Mouse (Mus musculus): ENCODE results near the gene Aagab. TPM values are rescaled to one million over a fixed set of nuclear protein-coding genes. Genes with fewer than 3 reads are reported as not detected.

The Aagab gene
- polyA plus RNA-seq, 1 experiment from 2014 or later = 33.0 TPM

- WGBS = 80% methylated on average over 8 of the region's 8 CpGs
- Histone ChIP-seq H3K4me2 (ENCODE audit: low read depth, severe bottlenecking) (no peak overlapping the region), H3K27me3 (ENCODE audit: control insufficient read depth, insufficient read depth, low read length) (no peaks in the 10 kb centered on the region), H3K27ac (replicated peaks; ENCODE audit: low read depth, low read length) (peak overlapping the region; percentile 42; the same call in 1 of the 2 replicates), H3K4me1 (ENCODE audit: control insufficient read depth, insufficient read depth, low read length) (peaks cover 57% of the 10 kb centered on the region), H3K9ac (ENCODE audit: low read length) (no peak overlapping the region), H3K36me3 (ENCODE audit: control insufficient read depth, insufficient read depth, low read length) (no peaks in the 10 kb centered on the region; the same call in 1 of the 2 replicates), H3K4me3 (ENCODE audit: low read depth, low read length) (no peak overlapping the region), H3K9me3 (ENCODE audit: control insufficient read depth, low read length) (no peaks in the 10 kb centered on the region)
- ATAC-seq (ENCODE audit: insufficient number of reproducible peaks, low FRiP score, low TSS enrichment, low read depth) (no peak), DNase-seq (ENCODE audit: low spot score) (no peak)
Observed at GRCm38 (mm10) chr9:63609246-63609645, 6.8 kb downstream of the Aagab start.

- DNase-seq (ENCODE audit: low spot score) (no peak), ATAC-seq (ENCODE audit: insufficient number of reproducible peaks, low FRiP score, low TSS enrichment, low read depth) (no peak)
- Histone ChIP-seq H3K4me1 (ENCODE audit: control insufficient read depth, insufficient read depth, low read length) (peaks cover 60% of the 10 kb centered on the region), H3K9ac (ENCODE audit: low read length) (no peak overlapping the region), H3K27ac (replicated peaks; ENCODE audit: low read depth, low read length) (peak overlapping the region; percentile 74; the same call in 1 of the 2 replicates), H3K4me3 (ENCODE audit: low read depth, low read length) (no peak overlapping the region), H3K9me3 (ENCODE audit: control insufficient read depth, low read length) (no peaks in the 10 kb centered on the region), H3K36me3 (ENCODE audit: control insufficient read depth, insufficient read depth, low read length) (no peaks in the 10 kb centered on the region; the same call in 1 of the 2 replicates), H3K4me2 (ENCODE audit: low read depth, severe bottlenecking) (no peak overlapping the region), H3K27me3 (ENCODE audit: control insufficient read depth, insufficient read depth, low read length) (no peaks in the 10 kb centered on the region)
- 99% methylated on average over 2 of the region's 2 CpGs for WGBS
Observed at GRCm38 (mm10) chr9:63609776-63610175, 7.3 kb downstream of the Aagab start.

DNA sequence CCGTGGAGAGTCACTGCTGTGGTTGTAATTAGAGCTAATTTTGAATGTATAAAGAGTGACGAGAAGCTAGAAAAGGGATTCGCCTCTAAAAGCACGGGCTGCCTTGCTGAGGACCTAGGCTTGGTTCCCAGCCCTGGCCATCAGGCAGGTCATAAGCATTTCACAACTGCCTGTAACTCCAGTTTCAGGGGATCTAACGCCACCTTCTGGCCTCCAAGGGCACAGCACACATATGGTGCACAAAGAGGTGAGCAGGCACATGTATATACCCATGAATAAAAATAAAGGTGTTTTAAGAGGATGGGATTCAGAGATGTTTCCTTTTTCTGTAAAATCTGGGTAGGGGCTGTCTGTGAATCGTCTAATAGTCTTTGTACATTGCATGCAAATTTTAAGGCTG, 7.8 kb downstream of the Aagab start:
- H3K27me3 ChIP-seq (ENCODE audit: control insufficient read depth, insufficient read depth, low read length) = no peaks in the 10 kb centered on the region
- DNase-seq (ENCODE audit: low spot score) = no peak
- ATAC-seq (ENCODE audit: insufficient number of reproducible peaks, low FRiP score, low TSS enrichment, low read depth) = no peak
- no peak overlapping the region for H3K9ac ChIP-seq (ENCODE audit: low read length)
- peak overlapping the region; percentile 74 for H3K27ac ChIP-seq (replicated peaks; ENCODE audit: low read depth, low read length)
- no peak overlapping the region; the same call in 1 of the 2 replicates for H3K4me2 ChIP-seq (ENCODE audit: low read depth, severe bottlenecking)
- H3K4me3 ChIP-seq (ENCODE audit: low read depth, low read length) = no peak overlapping the region
- WGBS = 82% methylated on average over 6 of the region's 6 CpGs
- no peaks in the 10 kb centered on the region; the same call in 1 of the 2 replicates for H3K36me3 ChIP-seq (ENCODE audit: control insufficient read depth, insufficient read depth, low read length)
- H3K9me3 ChIP-seq (ENCODE audit: control insufficient read depth, low read length) = no peaks in the 10 kb centered on the region
- peaks cover 57% of the 10 kb centered on the region for H3K4me1 ChIP-seq (ENCODE audit: control insufficient read depth, insufficient read depth, low read length)

GRCm38 (mm10) chr9:63610841-63611366, 8.4 kb downstream of the Aagab start:
- DNase-seq (ENCODE audit: low spot score) (peak; percentile 69), ATAC-seq (ENCODE audit: insufficient number of reproducible peaks, low FRiP score, low TSS enrichment, low read depth) (0 out of 2 replicates have a peak, but pooled peaks have one; percentile 56)
- H3K36me3 ChIP-seq (ENCODE audit: control insufficient read depth, insufficient read depth, low read length) = no peaks in the 10 kb centered on the region; the same call in 1 of the 2 replicates
- H3K27ac ChIP-seq (replicated peaks; ENCODE audit: low read depth, low read length) = peak overlapping the region; percentile 74
- H3K27me3 ChIP-seq (ENCODE audit: control insufficient read depth, insufficient read depth, low read length) = no peaks in the 10 kb centered on the region
- H3K9me3 ChIP-seq (ENCODE audit: control insufficient read depth, low read length) = no peaks in the 10 kb centered on the region
- H3K4me1 ChIP-seq (ENCODE audit: control insufficient read depth, insufficient read depth, low read length) = peaks cover 53% of the 10 kb centered on the region
- no peak overlapping the region for H3K4me3 ChIP-seq (ENCODE audit: low read depth, low read length)
- H3K9ac ChIP-seq (ENCODE audit: low read length) = 0 out of 2 replicates have a peak overlapping the region, but pooled peaks have one; percentile 43
- peak overlapping the region; percentile 28; the same call in 1 of the 2 replicates for H3K4me2 ChIP-seq (ENCODE audit: low read depth, severe bottlenecking)
- 18% methylated on average over 13 of the region's 13 CpGs for WGBS

- no peaks in the 10 kb centered on the region for H3K27me3 ChIP-seq (ENCODE audit: control insufficient read depth, insufficient read depth, low read length)
- DNase-seq (ENCODE audit: low spot score) (no peak), ATAC-seq (ENCODE audit: insufficient number of reproducible peaks, low FRiP score, low TSS enrichment, low read depth) (no peak)
- H3K4me2 ChIP-seq (ENCODE audit: low read depth, severe bottlenecking) = no peak overlapping the region
- peaks cover 53% of the 10 kb centered on the region for H3K4me1 ChIP-seq (ENCODE audit: control insufficient read depth, insufficient read depth, low read length)
- H3K9me3 ChIP-seq (ENCODE audit: control insufficient read depth, low read length) = no peaks in the 10 kb centered on the region
- WGBS = 58% methylated on average over 5 of the region's 5 CpGs
- H3K9ac ChIP-seq (ENCODE audit: low read length) = no peak overlapping the region
- no peaks in the 10 kb centered on the region; the same call in 1 of the 2 replicates for H3K36me3 ChIP-seq (ENCODE audit: control insufficient read depth, insufficient read depth, low read length)
- H3K27ac ChIP-seq (replicated peaks; ENCODE audit: low read depth, low read length) = no peak overlapping the region; the same call in 1 of the 2 replicates
- no peak overlapping the region for H3K4me3 ChIP-seq (ENCODE audit: low read depth, low read length)
Observed at GRCm38 (mm10) chr9:63611967-63612366, 9.5 kb downstream of the Aagab start.

- Histone ChIP-seq H3K27me3 (ENCODE audit: control insufficient read depth, insufficient read depth, low read length) (no peaks in the 10 kb centered on the region), H3K4me3 (ENCODE audit: low read depth, low read length) (no peak overlapping the region), H3K27ac (replicated peaks; ENCODE audit: low read depth, low read length) (peak overlapping the region; percentile 11; the same call in 1 of the 2 replicates), H3K36me3 (ENCODE audit: control insufficient read depth, insufficient read depth, low read length) (peaks cover 2% of the 10 kb centered on the region; the same call in 1 of the 2 replicates), H3K9me3 (ENCODE audit: control insufficient read depth, low read length) (no peaks in the 10 kb centered on the region), H3K4me1 (ENCODE audit: control insufficient read depth, insufficient read depth, low read length) (peaks cover 53% of the 10 kb centered on the region), H3K4me2 (ENCODE audit: low read depth, severe bottlenecking) (0 out of 2 replicates have a peak overlapping the region, but pooled peaks have one; percentile 12), H3K9ac (ENCODE audit: low read length) (no peak overlapping the region)
- WGBS = 42% methylated on average over 16 of the region's 16 CpGs
- DNase-seq (ENCODE audit: low spot score) (no peak), ATAC-seq (ENCODE audit: insufficient number of reproducible peaks, low FRiP score, low TSS enrichment, low read depth) (0 out of 2 replicates have a peak, but pooled peaks have one; percentile 45)
Observed at GRCm38 (mm10) chr9:63612565-63613515, 10.4 kb downstream of the Aagab start.

DNA sequence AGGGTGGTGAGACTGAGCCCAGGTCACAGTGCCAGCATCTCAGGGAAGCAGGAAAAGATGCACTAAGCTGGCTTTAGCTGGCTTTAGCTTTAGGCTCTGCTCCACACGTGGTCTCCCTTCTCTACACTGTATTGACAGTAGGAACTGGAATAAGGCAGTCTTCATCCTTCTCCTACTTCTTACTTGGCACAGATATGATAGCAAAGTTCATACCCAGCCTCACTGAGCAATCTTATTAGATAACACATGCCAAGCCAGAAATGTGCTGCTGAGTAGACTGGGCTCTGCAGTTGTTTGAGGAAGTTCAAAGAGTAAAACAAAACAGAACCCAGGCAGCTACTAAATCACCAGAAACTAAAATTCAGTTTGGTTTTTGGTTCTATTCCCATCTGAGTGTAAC, 11.1 kb downstream of the Aagab start:
- H3K27me3 ChIP-seq (ENCODE audit: control insufficient read depth, insufficient read depth, low read length) = no peaks in the 10 kb centered on the region
- H3K9ac ChIP-seq (ENCODE audit: low read length) = no peak overlapping the region
- 0 out of 2 replicates have a peak overlapping the region, but pooled peaks have one; percentile 3 for H3K27ac ChIP-seq (replicated peaks; ENCODE audit: low read depth, low read length)
- ATAC-seq (ENCODE audit: insufficient number of reproducible peaks, low FRiP score, low TSS enrichment, low read depth) (no peak), DNase-seq (ENCODE audit: low spot score) (no peak)
- H3K4me2 ChIP-seq (ENCODE audit: low read depth, severe bottlenecking) = no peak overlapping the region
- peaks cover 53% of the 10 kb centered on the region for H3K4me1 ChIP-seq (ENCODE audit: control insufficient read depth, insufficient read depth, low read length)
- no peaks in the 10 kb centered on the region for H3K9me3 ChIP-seq (ENCODE audit: control insufficient read depth, low read length)
- no peak overlapping the region for H3K4me3 ChIP-seq (ENCODE audit: low read depth, low read length)
- peaks cover 4% of the 10 kb centered on the region; the same call in 1 of the 2 replicates for H3K36me3 ChIP-seq (ENCODE audit: control insufficient read depth, insufficient read depth, low read length)
- 37% methylated on average over 1 of the region's 1 CpGs for WGBS
